Mouse (Mus musculus): ENCODE results near the gene Tpd52l1.

DNA sequence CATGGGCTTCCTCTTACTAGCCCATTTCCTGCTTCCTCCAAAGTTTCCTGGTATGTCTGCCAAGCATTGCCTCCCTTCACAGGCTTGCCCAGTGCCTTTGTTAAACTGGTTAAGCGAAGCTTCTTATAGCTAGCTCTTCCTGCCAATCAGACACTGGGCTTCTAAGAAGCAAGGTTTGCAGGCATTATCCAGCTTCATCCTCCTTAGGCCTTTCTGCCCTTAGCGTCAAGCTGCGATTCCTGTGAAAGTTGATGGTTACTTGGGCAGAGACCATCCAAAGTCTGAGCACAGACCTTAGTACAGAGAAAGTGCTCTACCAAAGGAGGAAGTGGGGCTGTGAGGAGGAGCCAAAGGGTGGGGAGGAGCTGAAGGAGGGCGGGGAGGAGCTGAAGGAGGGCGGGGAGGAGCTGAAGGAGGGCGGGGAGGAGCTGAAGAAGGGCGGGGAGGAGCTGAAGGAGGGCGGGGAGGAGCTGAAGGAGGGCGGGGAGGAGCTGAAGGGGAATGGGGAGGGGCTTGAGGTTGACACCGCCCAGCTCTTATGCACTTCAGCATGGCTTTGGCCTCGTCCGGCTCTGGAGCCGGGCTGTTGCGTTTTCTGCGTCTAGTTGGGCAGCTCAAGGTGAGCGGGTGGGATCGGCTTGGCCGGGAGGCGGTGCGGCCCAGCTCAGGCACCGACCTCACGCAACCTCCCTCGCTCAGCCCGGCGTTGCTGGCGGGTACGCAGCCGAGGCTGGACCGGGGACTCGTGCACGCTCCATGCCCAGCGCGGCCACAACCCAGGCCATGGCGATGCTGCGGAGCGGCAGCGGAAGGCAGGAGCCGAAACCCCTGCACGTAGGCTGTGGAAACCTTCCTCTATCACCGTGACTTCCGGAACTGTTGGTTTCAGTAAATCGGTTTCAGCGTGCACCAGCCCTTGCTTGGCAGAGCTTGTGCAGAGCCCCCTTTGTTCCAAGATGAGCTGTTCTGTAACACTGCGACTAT lies 132.6 kb downstream of the Tpd52l1 start, which contains the start of gene Hddc2:
- no peak for TF ChIP-seq CTCF (IDR thresholded peaks at IDR 0.05; ENCODE audit: low read depth, low read length)
- TF ChIP-seq EP300 (IDR thresholded peaks at IDR 0.05; ENCODE audit: insufficient read depth, low read depth, low read length): 0 out of 2 replicates have a peak, but pooled peaks have one; percentile 27
- peak; percentile 79 for TF ChIP-seq POLR2A (IDR thresholded peaks at IDR 0.05; ENCODE audit: insufficient read depth, low read length)

All from ES-Bruce4 (cell line).